Mouse (Mus musculus): ENCODE measurements around the gene Mctp1. TPM values are rescaled to one million over a fixed set of nuclear protein-coding genes. Genes with fewer than 3 reads are reported as not detected.

The Mctp1 gene
- polyA plus RNA-seq, 1 experiment from 2014 or later = 4.0 TPM

DNA sequence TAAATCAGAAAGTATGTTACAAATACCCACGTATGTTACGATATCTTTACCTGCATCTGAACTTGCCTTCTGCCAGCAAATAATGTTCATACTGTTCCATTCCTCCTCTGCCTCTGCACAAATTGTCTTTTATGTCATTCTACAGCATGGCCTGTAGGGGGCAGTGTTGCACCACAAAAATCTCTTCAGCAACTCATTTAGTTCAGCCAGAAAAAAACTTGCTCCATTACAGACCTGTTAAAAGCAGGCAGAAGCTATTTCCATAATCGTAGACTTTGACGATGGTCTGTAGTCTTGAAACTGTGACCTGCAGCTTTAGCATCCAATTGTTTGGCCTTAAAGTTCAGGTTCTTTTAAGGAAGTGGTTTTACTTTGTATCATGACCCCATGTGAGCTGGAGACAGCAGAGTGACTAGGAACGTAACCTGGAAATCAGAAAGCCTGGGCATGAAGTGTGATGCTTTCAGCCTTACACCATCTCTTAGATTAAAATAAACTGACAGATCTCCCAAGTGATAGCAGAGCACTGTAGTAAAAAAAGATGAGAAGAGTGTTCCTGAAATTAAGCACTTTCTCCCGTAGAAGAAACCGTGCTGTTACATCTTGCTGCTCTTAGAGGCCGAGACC lies 460.4 kb downstream of the Mctp1 start:
- no peaks in the 10 kb centered on the region for H3K36me3 ChIP-seq (ENCODE audit: control insufficient read depth, insufficient read depth, low read length)
- WGBS = 49% methylated on average over 8 of the region's 8 CpGs
- no peak overlapping the region for H3K4me3 ChIP-seq (ENCODE audit: low read depth, low read length)
- no peaks in the 10 kb centered on the region for H3K4me1 ChIP-seq (ENCODE audit: control insufficient read depth, insufficient read depth, low read length)
- no peak overlapping the region for H3K4me2 ChIP-seq (ENCODE audit: low read length)
- H3K27ac ChIP-seq (ENCODE audit: low read depth, low read length) = no peak overlapping the region
- ATAC-seq (peak; percentile 71), DNase-seq (ENCODE audit: low spot score) (peak; percentile 89)
- no peaks in the 10 kb centered on the region for H3K27me3 ChIP-seq (replicated peaks; ENCODE audit: control insufficient read depth, insufficient read depth, low read length)
- H3K9ac ChIP-seq (ENCODE audit: low read length) = no peak overlapping the region
- no peaks in the 10 kb centered on the region for H3K9me3 ChIP-seq (replicated peaks; ENCODE audit: control insufficient read depth, low read length)

DNA sequence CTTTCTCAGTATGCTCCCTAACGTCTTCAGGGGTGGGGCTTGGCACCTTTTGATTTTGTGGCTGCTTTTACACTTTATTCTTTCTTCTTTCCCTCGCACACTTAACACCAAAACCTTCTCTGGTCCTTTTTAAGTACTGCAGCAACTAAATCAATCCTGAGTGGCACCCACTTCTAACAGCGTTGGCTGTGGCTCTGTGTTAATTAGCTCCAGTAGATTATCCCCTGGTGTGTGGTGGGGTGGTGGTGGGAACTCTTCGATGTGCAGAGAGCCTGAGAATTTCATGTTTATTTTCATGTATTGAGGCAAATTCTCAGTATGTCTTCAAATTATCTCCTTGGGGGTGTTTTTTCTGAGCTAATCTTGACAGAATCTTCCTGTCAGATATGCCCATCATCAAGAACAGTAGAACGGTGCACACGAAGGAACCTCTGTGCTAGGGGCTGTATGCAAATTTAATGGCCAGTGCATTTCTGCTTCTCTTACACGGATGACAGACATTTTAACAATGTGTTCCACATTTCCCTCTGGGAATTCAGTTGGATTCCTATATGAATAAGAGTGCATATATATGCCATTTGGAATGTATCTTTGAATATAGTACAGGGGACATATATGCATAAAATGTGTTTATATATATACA lies 466.2 kb downstream of the Mctp1 start:
- H3K27me3 ChIP-seq (replicated peaks; ENCODE audit: control insufficient read depth, insufficient read depth, low read length) = no peaks in the 10 kb centered on the region
- H3K9me3 ChIP-seq (replicated peaks; ENCODE audit: control insufficient read depth, low read length) = no peaks in the 10 kb centered on the region
- H3K4me2 ChIP-seq (ENCODE audit: low read length) = no peak overlapping the region
- H3K4me3 ChIP-seq (ENCODE audit: low read depth, low read length) = no peak overlapping the region
- ATAC-seq (peak; percentile 64), DNase-seq (ENCODE audit: low spot score) (peak; percentile 29)
- whole genome bisulfite sequencing = 15% methylated on average over 7 of the region's 7 CpGs
- no peak overlapping the region for H3K9ac ChIP-seq (ENCODE audit: low read length)
- H3K4me1 ChIP-seq (ENCODE audit: control insufficient read depth, insufficient read depth, low read length) = peaks cover 9% of the 10 kb centered on the region; the same call in 1 of the 2 replicates
- no peaks in the 10 kb centered on the region for H3K36me3 ChIP-seq (ENCODE audit: control insufficient read depth, insufficient read depth, low read length)
- no peak overlapping the region for H3K27ac ChIP-seq (ENCODE audit: low read depth, low read length)

DNA sequence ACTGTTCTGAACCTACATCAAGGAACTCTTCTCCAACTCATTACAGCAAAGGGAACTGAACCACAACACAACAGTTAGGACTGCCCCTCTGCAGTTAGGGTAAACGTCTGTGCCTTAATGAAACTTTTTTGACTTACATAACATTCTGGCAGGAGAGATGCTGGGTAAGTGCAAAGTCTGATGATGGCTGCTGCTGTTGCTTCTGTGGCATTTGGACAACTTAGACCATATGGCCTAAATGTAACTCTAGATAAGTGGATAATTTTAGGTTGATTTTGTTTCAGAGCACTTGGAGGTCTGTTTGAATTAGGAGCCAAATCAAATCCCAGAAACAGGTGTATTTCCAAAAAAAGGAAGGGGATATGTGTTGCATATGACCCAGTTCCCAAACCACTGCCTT lies 470.0 kb downstream of the Mctp1 start:
- H3K36me3 ChIP-seq (ENCODE audit: control insufficient read depth, insufficient read depth, low read length) = no peaks in the 10 kb centered on the region
- no peak overlapping the region for H3K9ac ChIP-seq (ENCODE audit: low read length)
- H3K4me3 ChIP-seq (ENCODE audit: low read depth, low read length) = no peak overlapping the region
- H3K4me2 ChIP-seq (ENCODE audit: low read length) = no peak overlapping the region
- 35% methylated on average over 1 of the region's 1 CpGs for WGBS
- ATAC-seq = no peak
- H3K9me3 ChIP-seq (replicated peaks; ENCODE audit: control insufficient read depth, low read length) = no peaks in the 10 kb centered on the region
- peaks cover 11% of the 10 kb centered on the region; the same call in 1 of the 2 replicates for H3K4me1 ChIP-seq (ENCODE audit: control insufficient read depth, insufficient read depth, low read length)
- no peak for DNase-seq (ENCODE audit: low spot score)
- no peaks in the 10 kb centered on the region for H3K27me3 ChIP-seq (replicated peaks; ENCODE audit: control insufficient read depth, insufficient read depth, low read length)
- no peak overlapping the region for H3K27ac ChIP-seq (ENCODE audit: low read depth, low read length)

DNA sequence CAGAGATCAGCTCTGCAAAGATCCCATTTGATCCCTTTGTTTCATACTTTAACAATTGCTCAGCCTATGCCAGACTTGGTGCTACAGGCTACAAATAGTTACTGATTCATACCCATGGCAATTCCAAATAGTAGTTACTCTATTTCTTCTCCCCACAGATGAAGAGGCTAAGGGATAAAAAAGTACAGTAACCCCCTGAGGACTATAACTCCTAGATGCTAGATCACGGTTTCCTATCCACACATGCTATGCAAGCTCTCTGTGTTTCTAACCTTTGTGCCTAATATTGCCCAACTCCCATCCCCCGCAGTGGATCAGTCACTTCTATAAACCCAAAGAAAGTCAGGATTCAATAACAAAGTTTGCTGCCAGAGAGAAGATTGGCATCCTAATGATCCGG lies 470.7 kb downstream of the Mctp1 start:
- 84% methylated on average over 3 of the region's 3 CpGs for WGBS
- ATAC-seq = no peak
- no peak overlapping the region for H3K27ac ChIP-seq (ENCODE audit: low read depth, low read length)
- H3K36me3 ChIP-seq (ENCODE audit: control insufficient read depth, insufficient read depth, low read length) = no peaks in the 10 kb centered on the region
- no peak for DNase-seq (ENCODE audit: low spot score)
- H3K4me1 ChIP-seq (ENCODE audit: control insufficient read depth, insufficient read depth, low read length) = peaks cover 11% of the 10 kb centered on the region; the same call in 1 of the 2 replicates
- no peak overlapping the region for H3K4me3 ChIP-seq (ENCODE audit: low read depth, low read length)
- H3K9me3 ChIP-seq (replicated peaks; ENCODE audit: control insufficient read depth, low read length) = no peaks in the 10 kb centered on the region
- H3K9ac ChIP-seq (ENCODE audit: low read length) = no peak overlapping the region
- H3K27me3 ChIP-seq (replicated peaks; ENCODE audit: control insufficient read depth, insufficient read depth, low read length) = no peaks in the 10 kb centered on the region
- H3K4me2 ChIP-seq (ENCODE audit: low read length) = no peak overlapping the region

DNA sequence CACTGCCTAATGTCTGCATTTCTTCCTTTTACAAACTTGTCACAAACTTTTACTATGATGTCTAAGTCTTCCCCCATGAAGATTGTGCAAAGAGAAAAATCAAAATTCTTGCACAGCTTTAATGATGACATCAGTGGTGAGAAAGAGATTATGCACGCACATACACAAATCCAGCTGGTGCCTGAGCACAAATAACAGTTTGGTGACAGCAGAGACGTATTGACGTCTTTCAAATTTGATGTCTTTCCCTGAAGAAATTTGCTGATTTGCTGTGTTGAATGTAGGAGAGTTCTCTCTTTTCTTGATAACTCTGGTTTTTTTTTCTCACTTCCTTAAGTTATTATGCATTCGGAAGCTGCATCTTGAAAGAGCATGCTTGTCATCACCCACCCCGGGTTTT lies 472.7 kb downstream of the Mctp1 start:
- no peak overlapping the region for H3K27ac ChIP-seq (ENCODE audit: low read depth, low read length)
- no peak overlapping the region for H3K4me2 ChIP-seq (ENCODE audit: low read length)
- ATAC-seq (no peak), DNase-seq (ENCODE audit: low spot score) (peak; percentile 56)
- H3K9ac ChIP-seq (ENCODE audit: low read length) = no peak overlapping the region
- WGBS = 66% methylated on average over 5 of the region's 5 CpGs
- H3K36me3 ChIP-seq (ENCODE audit: control insufficient read depth, insufficient read depth, low read length) = no peaks in the 10 kb centered on the region
- peaks cover 3% of the 10 kb centered on the region; the same call in 1 of the 2 replicates for H3K4me1 ChIP-seq (ENCODE audit: control insufficient read depth, insufficient read depth, low read length)
- no peaks in the 10 kb centered on the region for H3K27me3 ChIP-seq (replicated peaks; ENCODE audit: control insufficient read depth, insufficient read depth, low read length)
- H3K9me3 ChIP-seq (replicated peaks; ENCODE audit: control insufficient read depth, low read length) = no peaks in the 10 kb centered on the region
- H3K4me3 ChIP-seq (ENCODE audit: low read depth, low read length) = no peak overlapping the region

DNA sequence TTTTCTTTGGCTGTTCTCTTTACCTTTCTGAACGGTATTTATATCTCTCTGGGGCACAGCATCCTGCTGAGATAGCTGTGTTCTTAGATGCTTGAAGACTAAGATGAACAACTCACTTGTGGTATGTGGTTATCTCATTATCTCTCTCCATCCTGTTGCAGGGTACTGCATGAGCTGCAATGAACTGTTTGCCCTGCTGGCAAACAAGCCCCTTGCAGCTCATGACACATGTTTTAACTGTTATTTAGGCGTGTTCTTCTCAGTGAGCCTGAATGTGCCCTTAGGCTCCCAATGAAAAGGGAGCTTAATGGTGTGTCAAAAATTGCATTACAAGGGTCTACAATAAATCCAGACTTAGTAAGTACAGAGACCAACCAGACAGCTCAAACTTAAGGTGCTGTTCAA lies 473.7 kb downstream of the Mctp1 start:
- no peaks in the 10 kb centered on the region for H3K36me3 ChIP-seq (ENCODE audit: control insufficient read depth, insufficient read depth, low read length)
- no peaks in the 10 kb centered on the region for H3K27me3 ChIP-seq (replicated peaks; ENCODE audit: control insufficient read depth, insufficient read depth, low read length)
- peaks cover 3% of the 10 kb centered on the region; the same call in 1 of the 2 replicates for H3K4me1 ChIP-seq (ENCODE audit: control insufficient read depth, insufficient read depth, low read length)
- ATAC-seq = peak; percentile 65; the same call in 1 of the 2 replicates
- DNase-seq (ENCODE audit: low spot score) = peak; percentile 12
- 20% methylated on average over 2 of the region's 2 CpGs for WGBS
- no peak overlapping the region for H3K9ac ChIP-seq (ENCODE audit: low read length)
- H3K9me3 ChIP-seq (replicated peaks; ENCODE audit: control insufficient read depth, low read length) = no peaks in the 10 kb centered on the region
- H3K4me2 ChIP-seq (ENCODE audit: low read length) = no peak overlapping the region
- no peak overlapping the region for H3K4me3 ChIP-seq (ENCODE audit: low read depth, low read length)
- no peak overlapping the region for H3K27ac ChIP-seq (ENCODE audit: low read depth, low read length)

DNA sequence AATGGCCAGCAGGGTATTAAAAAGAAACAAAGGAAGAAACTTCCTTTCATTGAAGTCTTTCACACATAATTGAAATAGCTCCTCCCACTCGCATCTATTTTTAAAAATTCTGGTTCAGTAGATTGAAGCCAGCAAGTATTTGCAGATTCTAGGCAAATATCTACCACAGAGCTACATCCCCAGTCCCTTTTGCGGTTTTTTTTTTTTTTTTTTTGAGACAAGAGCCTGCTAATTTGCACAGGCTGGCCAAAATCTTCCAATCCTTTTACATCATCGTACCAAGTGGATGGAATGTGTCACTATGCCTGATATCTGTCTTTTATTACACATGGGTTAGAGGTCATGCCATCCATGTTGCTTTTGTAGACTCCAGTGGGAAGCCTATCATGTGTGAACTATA lies 486.0 kb downstream of the Mctp1 start:
- Histone ChIP-seq H3K4me3 (ENCODE audit: low read depth, low read length) (no peak overlapping the region), H3K9ac (ENCODE audit: low read length) (no peak overlapping the region), H3K36me3 (ENCODE audit: control insufficient read depth, insufficient read depth, low read length) (no peaks in the 10 kb centered on the region), H3K4me1 (ENCODE audit: control insufficient read depth, insufficient read depth, low read length) (no peaks in the 10 kb centered on the region), H3K27me3 (replicated peaks; ENCODE audit: control insufficient read depth, insufficient read depth, low read length) (no peaks in the 10 kb centered on the region), H3K9me3 (replicated peaks; ENCODE audit: control insufficient read depth, low read length) (no peaks in the 10 kb centered on the region), H3K27ac (ENCODE audit: low read depth, low read length) (no peak overlapping the region), H3K4me2 (ENCODE audit: low read length) (no peak overlapping the region)
- WGBS = 85% methylated on average over 3 of the region's 3 CpGs
- no peak for DNase-seq (ENCODE audit: low spot score)
- no peak for ATAC-seq

DNA sequence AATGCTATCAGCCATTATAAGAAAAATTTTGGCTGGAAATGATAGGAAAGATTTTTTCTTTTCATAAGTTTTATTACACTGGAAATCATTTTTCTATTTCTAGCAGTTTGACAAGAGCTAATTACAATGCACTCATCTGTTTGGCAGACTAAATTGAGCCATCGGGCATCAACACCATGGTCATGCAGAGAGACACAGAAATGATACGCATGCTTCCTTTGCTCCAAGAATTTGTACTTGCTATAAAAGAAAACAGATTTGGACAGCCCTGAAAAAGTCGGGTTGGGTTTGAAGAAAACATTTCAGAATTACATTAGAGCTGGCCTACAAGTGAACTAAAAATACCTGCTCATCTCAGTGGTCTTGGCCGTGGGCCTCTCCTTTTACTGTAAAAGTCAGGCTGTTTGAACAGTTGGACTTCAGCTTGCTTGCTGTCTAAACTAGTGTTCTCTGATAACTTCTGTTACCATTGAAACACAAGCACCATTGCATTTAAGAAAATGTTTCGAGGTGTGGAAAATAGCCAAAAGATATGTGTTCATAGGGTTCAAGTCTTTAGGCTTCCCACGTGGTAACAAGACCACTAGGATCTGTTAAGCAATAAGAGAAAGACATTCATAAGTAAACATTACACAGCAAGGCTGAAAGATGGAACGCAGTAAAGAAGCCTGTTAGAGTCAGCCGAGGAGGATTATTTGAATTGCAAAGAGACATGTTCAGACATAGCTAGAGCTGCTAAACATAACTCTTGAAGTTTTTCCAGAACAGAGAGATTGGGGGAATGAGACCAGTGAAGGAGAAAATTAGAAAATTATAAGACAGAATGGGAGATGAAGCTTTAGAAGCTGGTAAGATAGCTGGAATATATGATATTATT lies 493.8 kb downstream of the Mctp1 start:
- 83% methylated on average over 8 of the region's 8 CpGs for WGBS
- Histone ChIP-seq H3K4me2 (ENCODE audit: low read length) (no peak overlapping the region), H3K36me3 (ENCODE audit: control insufficient read depth, insufficient read depth, low read length) (no peaks in the 10 kb centered on the region), H3K9me3 (replicated peaks; ENCODE audit: control insufficient read depth, low read length) (no peaks in the 10 kb centered on the region), H3K27me3 (replicated peaks; ENCODE audit: control insufficient read depth, insufficient read depth, low read length) (no peaks in the 10 kb centered on the region), H3K4me1 (ENCODE audit: control insufficient read depth, insufficient read depth, low read length) (no peaks in the 10 kb centered on the region), H3K4me3 (ENCODE audit: low read depth, low read length) (no peak overlapping the region), H3K9ac (ENCODE audit: low read length) (no peak overlapping the region), H3K27ac (ENCODE audit: low read depth, low read length) (no peak overlapping the region)
- no peak for ATAC-seq
- DNase-seq (ENCODE audit: low spot score) = no peak

Measured in forebrain, embryonic 14.5 days (tissue).